Mouse (Mus musculus): ENCODE measurements around the gene Ms4a6d.

DNA sequence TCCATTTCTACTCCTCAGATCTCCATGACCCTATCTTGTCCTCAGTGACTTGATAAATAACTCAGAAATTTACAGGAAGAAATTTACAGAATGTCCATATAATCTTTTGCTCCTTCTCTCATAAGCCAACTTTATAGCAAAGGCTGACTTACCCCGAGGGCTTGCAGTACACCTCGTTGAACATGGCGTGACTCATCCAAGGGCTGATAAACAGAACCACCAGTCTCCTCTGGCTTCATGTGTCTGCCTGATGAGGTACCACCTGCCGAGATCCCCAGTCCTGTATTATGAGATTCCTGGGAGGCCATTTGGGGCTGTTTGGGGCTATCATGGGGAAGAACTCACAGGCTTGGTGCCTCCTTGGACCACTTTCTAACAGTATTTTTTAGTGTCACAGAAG, 34.4 kb upstream of the Ms4a6d start:
- TF ChIP-seq POLR2A (IDR thresholded peaks at IDR 0.05; ENCODE audit: extremely low read depth, insufficient read depth, low read length) = no peak
- TF ChIP-seq CTCF (IDR thresholded peaks at IDR 0.05; ENCODE audit: low read depth, low read length) = no peak
